Mouse (Mus musculus): Measurements from ENCODE around the gene Cryzl2.
A peak's percentile ranks its signal among the peaks of the same experiment; 100 is the strongest.

The Cryzl2 gene

DNA sequence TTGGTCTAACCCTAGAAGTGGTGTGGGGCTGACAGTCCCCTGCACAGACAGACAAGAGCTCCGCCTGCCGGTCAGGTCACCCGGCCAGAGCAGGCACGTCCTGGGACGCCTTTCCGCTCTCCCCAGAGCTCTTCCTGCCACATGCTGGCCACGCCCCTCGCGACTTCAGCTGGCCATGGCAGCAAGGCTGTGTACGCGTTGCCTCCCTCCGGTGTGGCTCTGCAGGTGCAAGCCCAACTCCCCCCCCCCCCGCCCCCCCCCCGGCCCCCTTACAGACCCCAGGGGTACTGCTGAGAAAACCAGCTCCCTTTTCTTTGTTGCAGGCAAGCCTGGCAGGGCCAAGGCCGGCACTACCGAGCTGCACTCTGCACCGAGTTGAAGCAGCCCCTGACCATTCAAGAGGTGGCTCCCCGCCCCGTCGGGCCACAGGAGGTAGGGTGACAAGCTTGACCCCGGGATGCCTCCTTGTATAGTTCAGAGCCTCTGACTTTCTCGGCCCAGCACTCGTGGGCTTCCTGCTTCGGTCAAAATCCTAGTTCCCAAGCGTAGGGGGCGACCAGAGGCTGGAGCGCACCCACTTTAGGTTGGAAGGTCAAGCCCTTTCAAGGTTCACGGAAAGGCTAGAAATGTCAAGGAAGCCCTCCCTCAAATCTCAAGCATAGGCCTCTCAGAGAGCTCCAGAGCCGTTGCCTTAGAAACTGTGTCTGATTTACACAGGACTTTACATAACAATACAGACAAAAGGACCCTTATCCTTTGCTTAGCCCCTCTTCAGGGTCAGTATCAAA is at the start of gene Cryzl2:
TSS of gene Cryzl2 (plus strand) at position 157 of the 788 bp plus-strand sequence.
- DNase-seq: no peak

GRCm38 (mm10) chr1:157409648-157410047 is 48.7 kb upstream of the Cryzl2 start:
- no peak for DNase-seq

DNA sequence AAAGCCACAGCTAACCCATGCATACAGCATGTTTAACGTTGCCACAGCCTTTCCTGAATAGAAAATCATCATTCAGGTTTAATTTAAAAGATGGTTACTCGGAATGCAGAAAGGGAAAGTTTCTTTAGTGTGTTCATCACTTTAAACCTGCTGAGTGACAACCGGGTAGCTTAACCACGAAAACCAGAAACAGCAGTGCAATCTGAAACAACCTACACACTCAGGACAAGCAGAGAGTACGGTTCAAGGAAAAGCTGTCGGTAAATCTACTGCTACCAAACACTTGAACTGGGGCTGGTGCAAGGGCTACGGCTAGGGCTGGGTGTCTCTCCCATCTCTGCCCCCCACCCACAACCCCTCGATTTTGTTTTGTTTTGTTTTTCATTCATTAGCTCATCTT is 47.4 kb upstream of the Cryzl2 start:
- no peak for DNase-seq

- DNase-seq: no peak
Observed at GRCm38 (mm10) chr1:157411341-157411710, 47.1 kb upstream of the Cryzl2 start.

DNA sequence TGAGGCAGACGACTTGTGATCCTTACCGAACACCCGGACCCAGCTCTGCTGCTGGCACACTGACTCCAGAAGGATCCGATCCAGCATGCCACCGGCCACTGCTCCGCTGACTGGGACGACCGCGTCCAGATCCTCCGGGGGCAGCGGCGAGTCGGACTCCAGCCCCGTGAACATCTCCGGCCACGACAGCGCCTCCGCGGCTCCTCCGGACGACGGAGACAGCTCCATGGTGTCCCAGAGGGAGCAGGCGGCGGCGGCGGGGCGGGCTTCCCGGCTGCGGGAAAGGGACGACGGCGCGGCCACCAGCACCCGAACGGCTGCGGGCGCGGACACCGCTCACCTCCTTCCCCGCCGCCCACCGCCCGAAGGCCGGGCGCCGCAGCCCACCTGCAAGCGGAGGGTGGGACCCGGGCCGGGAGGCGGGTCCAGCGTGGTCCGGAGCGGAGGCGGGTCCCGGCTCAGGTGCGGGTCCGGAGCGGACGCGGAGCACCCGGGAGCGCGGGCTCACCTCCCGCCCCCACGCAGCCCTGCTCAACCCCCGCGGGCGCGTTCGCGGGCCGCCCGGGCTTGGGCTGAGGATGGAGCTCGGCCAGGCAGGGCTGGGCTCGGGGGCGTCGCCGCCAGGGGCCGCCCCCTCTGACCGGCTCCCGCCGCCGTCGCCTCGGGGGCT is 46.5 kb upstream of the Cryzl2 start:
- DNase-seq: peak; percentile 69

DNA sequence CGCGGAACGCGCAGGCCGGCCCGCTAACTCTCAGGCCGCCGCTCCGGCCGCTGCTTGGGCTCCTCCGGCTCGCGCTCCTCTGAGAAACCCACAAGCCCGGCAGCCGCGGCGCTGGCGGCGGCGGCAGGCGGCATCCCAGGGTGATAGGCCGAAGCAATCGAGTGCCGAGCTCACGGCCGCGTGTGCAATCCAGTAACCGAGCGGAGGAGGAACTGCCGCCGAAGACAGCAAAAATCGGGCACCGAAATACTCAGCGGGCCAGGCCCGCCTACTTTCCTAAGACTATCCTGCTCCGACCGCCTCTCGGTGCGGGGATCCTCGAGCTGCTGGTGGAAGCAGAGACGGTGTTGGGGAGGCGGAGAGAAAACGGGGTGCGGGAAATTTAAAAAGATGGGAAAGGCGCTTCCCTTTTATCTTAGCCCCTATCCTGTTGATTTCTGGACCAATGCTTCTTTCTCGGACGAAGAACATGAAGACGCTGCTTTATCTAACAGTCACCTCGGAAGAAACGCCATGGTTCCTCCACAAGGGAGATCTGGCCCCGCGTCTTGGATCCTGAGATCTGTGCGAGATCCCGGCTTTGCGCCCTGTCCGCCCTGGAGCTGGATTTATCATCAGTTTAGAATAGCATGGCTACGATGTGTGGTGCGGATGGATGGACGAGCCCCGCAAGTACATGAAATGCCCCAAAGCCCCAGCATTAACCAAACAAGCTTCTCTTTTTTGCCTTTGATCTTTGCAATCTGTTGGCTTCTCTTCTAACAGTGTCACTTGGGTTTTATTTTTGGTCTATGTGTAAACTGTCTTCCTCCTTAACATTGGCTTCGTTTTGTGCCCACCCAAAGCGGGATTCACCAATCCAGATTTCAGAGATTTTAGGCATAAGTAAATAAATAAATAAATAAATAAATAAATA is 45.7 kb upstream of the Cryzl2 start, which contains the start of gene Rasal2:
TSS of gene Rasal2 (minus strand) at position 142 of the 916 bp plus-strand sequence.
- peak; percentile 93 for DNase-seq

GRCm38 (mm10) chr1:157415771-157416170 is 42.6 kb upstream of the Cryzl2 start:
- DNase-seq: no peak

- DNase-seq: no peak
Observed at GRCm38 (mm10) chr1:157416628-157417027, 41.7 kb upstream of the Cryzl2 start.

GRCm38 (mm10) chr1:157417414-157417813 is 41.0 kb upstream of the Cryzl2 start:
- no peak for DNase-seq

GRCm38 (mm10) chr1:157417861-157418260 is 40.5 kb upstream of the Cryzl2 start:
- DNase-seq: no peak

- no peak for DNase-seq
Observed at GRCm38 (mm10) chr1:157425741-157426427, 32.5 kb upstream of the Cryzl2 start.

DNA sequence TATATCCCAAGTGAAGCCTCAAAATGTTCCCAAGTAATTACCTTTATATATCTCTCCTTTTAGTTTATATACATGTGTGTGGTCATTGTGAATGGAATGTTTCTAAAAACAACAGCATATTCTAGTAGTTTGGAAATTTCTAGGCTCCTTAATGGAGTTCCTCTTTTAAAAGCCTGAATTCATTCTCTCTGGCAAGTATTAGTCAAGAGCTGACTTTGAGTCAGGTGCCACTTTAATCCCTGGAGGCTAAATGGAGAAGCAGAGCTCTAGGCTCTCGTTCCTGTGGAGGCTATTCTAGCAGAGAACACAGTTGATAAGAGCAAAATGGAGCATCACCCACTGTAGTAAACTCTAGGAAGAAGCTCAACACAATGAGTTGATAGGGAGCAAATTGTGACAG is 31.4 kb upstream of the Cryzl2 start:
- no peak for DNase-seq

- DNase-seq: no peak
Observed at GRCm38 (mm10) chr1:157427604-157428003, 30.8 kb upstream of the Cryzl2 start.

GRCm38 (mm10) chr1:157428366-157428765 is 30.0 kb upstream of the Cryzl2 start:
- no peak for DNase-seq

DNA sequence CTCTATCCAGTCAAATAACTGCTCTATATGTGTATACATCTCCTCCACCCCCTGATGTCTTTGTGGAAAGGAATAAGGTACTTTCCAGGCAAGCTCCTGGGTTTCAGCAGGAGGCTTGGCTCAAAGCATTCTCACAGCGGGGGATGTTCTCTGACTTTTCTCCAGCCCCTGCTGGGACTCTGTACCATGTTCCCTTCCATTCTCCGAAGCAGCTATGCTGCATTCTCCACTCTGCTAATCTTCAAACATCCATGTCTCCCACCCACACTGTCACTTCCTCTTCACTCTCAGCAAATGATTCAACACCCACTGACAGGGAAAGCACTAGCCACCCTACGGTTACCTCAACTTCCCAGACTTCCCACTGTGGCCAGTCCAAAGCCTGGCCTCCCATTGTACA is 25.1 kb upstream of the Cryzl2 start:
- no peak for DNase-seq

DNA sequence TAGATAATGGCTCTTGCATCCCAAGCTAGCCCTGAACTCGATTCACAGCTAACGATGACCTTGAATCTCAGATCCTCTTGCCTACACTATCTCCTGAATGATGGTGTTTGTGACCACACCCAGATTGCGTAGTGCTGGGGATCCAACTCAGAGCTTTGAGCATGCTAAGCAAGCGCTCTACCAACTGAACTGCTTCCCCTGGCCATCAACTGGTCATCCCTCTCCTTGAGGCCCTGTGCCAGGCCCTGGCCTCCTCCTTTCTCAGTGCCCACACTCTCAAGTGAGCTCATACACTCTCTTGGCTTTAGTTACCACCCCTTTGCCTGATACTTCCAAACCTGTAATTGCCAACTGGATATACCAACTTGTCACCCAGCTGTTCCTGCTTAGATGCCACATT is 24.0 kb upstream of the Cryzl2 start:
- DNase-seq: no peak

- no peak for DNase-seq
Observed at GRCm38 (mm10) chr1:157435926-157436325, 22.5 kb upstream of the Cryzl2 start.

GRCm38 (mm10) chr1:157438290-157438689 is 20.1 kb upstream of the Cryzl2 start:
- DNase-seq: no peak

GRCm38 (mm10) chr1:157439101-157439500 is 19.3 kb upstream of the Cryzl2 start:
- no peak for DNase-seq

DNA sequence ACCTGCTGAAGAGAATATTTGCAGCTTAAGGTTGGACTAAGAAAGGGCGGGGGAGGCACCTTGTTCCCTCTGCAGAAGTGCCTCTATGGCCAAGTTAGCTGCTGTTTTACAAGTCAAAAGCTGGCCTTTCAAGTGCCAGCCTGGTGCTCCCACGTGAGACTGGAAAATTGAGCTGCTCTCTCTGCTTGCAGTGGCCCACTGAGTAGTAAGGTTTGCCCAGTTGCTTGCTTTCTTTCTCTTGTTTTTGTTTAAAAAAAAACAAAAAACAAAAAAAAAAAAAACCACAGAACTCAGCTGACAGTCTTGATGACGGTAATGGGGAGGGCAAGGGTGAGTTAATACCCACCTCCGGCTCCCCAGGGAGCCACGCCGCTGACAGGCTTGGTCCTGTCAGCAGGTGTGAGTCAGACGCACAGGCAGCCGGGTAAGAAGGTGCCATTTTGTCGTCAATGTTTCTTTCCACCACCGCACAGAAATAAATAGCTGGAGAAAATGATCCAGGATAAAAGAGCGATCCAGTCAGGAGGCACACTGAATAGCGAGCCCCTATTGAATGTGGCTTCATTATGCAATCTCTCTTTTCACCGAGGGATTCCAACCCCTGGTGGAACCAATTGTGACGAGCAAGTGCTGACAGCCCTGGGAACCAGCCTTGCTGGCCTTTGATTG is 18.3 kb upstream of the Cryzl2 start:
- no peak for DNase-seq

DNA sequence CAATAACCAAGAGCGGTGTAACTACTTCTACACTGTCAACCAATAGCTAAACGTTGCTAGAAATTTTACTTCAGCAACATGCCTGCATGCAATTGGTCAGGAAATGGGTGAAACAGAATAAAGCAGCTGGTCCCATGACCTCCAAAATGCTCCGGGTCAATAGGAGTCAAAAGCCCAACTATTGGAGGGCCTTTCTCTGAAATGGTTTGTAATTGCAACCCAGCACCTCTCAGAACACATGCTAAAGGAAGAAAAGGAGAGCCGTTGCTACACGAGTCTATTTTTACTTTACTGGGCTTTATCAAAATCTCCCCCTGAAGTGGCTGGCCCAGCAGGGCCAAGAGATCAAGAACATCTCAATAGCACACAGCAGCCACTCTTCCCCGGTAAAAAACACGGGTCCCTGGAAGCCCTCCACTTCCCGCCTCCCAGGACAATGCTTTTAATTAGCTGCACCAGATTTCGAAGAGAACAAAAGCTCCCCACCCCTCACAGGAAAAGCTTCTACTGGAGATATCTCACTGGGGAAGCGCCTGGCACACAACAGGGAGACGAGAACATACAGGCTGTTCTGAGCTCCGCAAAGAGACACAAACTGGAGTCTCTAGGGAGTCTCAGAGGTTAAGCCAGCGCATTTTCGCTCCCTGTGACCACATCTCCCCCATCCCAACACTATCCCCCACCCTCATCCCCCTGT is 15.2 kb upstream of the Cryzl2 start:
- no peak for DNase-seq

Measured in cerebellum, adult 8-10 months (tissue).